Mouse (Mus musculus): Measurements from ENCODE around the gene Rimkla.

Gene Rimkla

GRCm38 (mm10) chr4:119417894-119418293, 74.5 kb downstream of the Rimkla start:
- no peak for DNase-seq (ENCODE audit: low spot score in 2 of 2)

- no peak for DNase-seq (ENCODE audit: low spot score in 2 of 2)
Measured at GRCm38 (mm10) chr4:119417270-119417669, 75.2 kb downstream of the Rimkla start.

All from cerebellum, postnatal 4 days (tissue).